Mouse (Mus musculus): ENCODE measurements at regions not wholly inside any gene's neighbourhood (a gene's known extent, or its start where the extent isn't known, plus 50 kb on each side); places are given as distances from the start of the nearest gene placed in this dataset.

GRCm38 (mm10) chr4:31697769-31698505, 266.0 kb upstream of the Map3k7 start:
- no peak for DNase-seq (ENCODE audit: low read depth, low spot score)

GRCm38 (mm10) chr4:31698506-31698782, 265.5 kb upstream of the Map3k7 start:
- no peak for DNase-seq (ENCODE audit: low read depth, low spot score)

- DNase-seq (ENCODE audit: low read depth, low spot score) = no peak
These were observed 264.6 kb upstream of the Map3k7 start for GRCm38 (mm10) chr4:31699296-31699695.

GRCm38 (mm10) chr4:31714054-31714651, 249.7 kb upstream of the Map3k7 start:
- no peak for DNase-seq (ENCODE audit: low read depth, low spot score)

GRCm38 (mm10) chr4:31723501-31723900, 240.4 kb upstream of the Map3k7 start:
- DNase-seq (ENCODE audit: low read depth, low spot score) = no peak

- no peak for DNase-seq (ENCODE audit: low read depth, low spot score)
These were observed 239.5 kb upstream of the Map3k7 start for GRCm38 (mm10) chr4:31724400-31724799.

- no peak for DNase-seq (ENCODE audit: low read depth, low spot score)
These were observed 236.3 kb upstream of the Map3k7 start for GRCm38 (mm10) chr4:31727498-31728148.

- no peak for DNase-seq (ENCODE audit: low read depth, low spot score)
These were observed 235.8 kb upstream of the Map3k7 start for GRCm38 (mm10) chr4:31728149-31728516.

- no peak for DNase-seq (ENCODE audit: low read depth, low spot score)
These were observed 220.1 kb upstream of the Map3k7 start for GRCm38 (mm10) chr4:31743776-31744175.

GRCm38 (mm10) chr4:31744431-31744830, 219.5 kb upstream of the Map3k7 start:
- no peak for DNase-seq (ENCODE audit: low read depth, low spot score)

GRCm38 (mm10) chr4:31753677-31754312, 210.1 kb upstream of the Map3k7 start:
- no peak for DNase-seq (ENCODE audit: low read depth, low spot score)

GRCm38 (mm10) chr4:31757126-31757525, 206.8 kb upstream of the Map3k7 start:
- DNase-seq (ENCODE audit: low read depth, low spot score) = no peak

- DNase-seq (ENCODE audit: low read depth, low spot score) = no peak
These were observed 203.8 kb upstream of the Map3k7 start for GRCm38 (mm10) chr4:31760116-31760515.

- DNase-seq (ENCODE audit: low read depth, low spot score) = no peak
These were observed 201.7 kb upstream of the Map3k7 start for GRCm38 (mm10) chr4:31762199-31762598.

- no peak for DNase-seq (ENCODE audit: low read depth, low spot score)
These were observed 195.8 kb upstream of the Map3k7 start for GRCm38 (mm10) chr4:31768026-31768626.

GRCm38 (mm10) chr4:31769325-31769724, 194.6 kb upstream of the Map3k7 start:
- no peak for DNase-seq (ENCODE audit: low read depth, low spot score)

- DNase-seq (ENCODE audit: low read depth, low spot score) = peak; percentile 36
These were observed 177.6 kb upstream of the Map3k7 start for GRCm38 (mm10) chr4:31786284-31786683.

- no peak for DNase-seq (ENCODE audit: low read depth, low spot score)
These were observed 146.2 kb upstream of the Map3k7 start for GRCm38 (mm10) chr4:31817574-31818240.

- no peak for DNase-seq (ENCODE audit: low read depth, low spot score)
These were observed 144.2 kb upstream of the Map3k7 start for GRCm38 (mm10) chr4:31819521-31820259.

GRCm38 (mm10) chr4:31823574-31824348, 140.1 kb upstream of the Map3k7 start:
- DNase-seq (ENCODE audit: low read depth, low spot score) = peak; percentile 65
